Mouse (Mus musculus) cerebellum, adult 18-20 months (tissue): ENCODE measurements at regions not wholly inside any gene's neighbourhood (a gene's known extent, or its start where the extent isn't known, plus 50 kb on each side); places are given as distances from the start of the nearest gene placed in this dataset.

ENCODE experiments used
- DNase-seq, 2 experiments: peaks; one replicate each; pipeline ENCODE4 v3.0.0; 2021

DNA sequence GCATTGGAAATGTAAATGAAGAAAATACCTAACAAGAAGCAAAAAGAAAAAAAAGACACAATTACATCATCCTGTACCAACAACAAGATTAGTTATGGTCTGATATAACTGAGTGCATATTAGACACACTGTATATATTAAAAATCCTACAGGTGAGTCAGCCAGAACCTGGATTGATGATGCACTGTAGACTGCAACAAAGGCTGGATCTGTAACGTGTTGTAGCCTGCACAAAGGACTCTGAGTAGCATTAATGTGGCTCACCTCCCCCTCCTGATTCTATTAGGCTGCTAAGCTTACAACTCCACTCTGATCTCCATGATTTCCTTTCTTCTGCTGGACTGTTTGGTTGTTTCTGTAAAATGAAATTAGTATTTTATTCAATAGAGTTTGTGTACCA, 1383.4 kb downstream of the Defb40 start:
- no peak for DNase-seq

GRCm38 (mm10) chr8:17590135-17590534, 1387.9 kb downstream of the Defb40 start:
- no peak for DNase-seq

DNA sequence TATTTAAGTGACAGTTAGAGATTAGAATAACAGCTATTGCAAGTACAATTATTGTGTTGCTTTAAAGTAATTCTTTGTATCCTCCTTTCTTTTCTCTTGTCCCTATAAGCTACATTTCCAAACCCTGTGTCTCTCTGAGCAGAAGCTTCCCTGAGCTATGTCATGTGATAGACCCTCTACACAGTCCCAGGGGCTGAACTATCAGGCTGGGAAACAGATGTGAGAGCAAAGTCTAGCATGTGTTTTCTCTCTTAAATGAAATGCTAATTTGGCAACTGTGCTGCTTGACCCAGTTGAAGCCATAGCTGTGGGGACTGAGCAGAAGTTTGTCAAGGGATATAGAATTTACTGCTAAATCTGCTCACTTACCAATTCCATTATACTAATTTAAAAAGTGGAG, 1389.9 kb downstream of the Defb40 start:
- no peak for DNase-seq

DNA sequence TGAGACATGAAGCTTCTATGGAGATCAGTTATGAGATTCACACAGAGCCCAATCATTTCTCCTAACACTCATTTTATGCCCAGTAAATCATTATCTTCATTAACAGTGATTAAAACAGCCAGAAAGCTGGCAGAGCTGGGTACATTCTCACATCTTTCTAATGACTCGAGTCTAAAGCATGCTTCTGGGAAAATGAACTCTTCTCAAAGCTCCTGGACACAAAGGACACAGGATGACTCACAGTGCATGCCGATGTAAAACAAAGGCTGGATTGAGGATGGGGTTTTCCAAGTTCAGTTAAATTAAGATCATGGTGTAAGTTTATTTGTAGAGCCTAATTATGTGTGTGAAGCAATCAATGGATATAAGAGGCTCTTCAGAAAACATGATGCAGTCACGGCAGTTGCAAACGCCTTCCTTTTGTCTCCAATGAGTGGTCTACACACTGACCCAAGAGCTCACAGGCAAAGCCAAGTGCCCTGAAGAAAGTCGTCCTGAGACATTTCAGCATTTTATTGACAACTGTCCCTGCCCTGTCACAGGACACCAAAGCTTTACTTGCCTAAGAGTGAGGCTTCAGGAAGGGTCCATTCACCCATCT, 1390.7 kb downstream of the Defb40 start:
- DNase-seq, result no peak
